9 mouse cellular contexts compared by ENCODE assay signal in the genomic region with DNA sequence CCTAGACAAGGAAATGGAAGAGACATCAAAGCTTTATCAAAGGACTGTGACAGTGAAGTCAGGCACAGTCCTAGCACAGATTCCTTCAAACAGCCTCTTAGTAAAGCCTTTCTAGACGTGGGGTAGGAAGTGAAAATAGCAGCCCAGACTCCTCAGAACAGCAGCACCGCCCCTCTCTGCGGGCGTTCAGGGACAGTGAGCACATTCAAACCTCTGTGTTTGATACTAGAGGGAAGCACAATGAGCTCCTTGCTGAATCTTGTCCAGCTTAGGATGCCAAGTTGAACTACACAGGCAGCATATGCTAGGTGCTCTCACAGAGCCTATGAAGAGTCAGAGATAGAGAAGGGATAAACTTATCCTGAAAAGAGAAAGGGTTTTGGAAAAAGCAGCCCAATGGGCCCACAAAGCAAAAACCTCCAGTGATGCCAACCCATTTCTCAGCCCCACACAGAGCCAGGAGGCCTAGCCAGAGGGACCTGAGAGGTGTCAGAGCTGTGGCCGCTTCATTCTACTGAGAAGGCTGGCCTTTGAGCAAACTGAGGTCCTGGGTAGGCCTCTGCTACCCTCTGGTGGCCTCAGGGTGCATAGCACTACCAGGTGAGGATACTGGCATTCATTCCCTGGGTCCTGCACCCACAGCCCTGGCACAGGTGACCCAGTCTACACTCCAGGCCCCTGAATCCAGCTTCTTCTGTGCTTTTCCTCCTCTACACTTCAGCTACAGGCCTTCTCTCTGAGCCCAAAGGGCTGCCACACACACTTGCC. TPM values are rescaled to one million over a fixed set of nuclear protein-coding genes. Genes with fewer than 3 reads are reported as not detected.
DNase-seq lines count a peak whose midpoint lies in the region; ATAC-seq and TF ChIP-seq lines count a peak whose summit lies in the region.
"Had no signal": no experiment of that assay in that cellular context is flagged by ENCODE, and none has a peak within 500 bp of the region (broad histone marks: within the 10 kb centered on the region; RNA-seq: fewer than 3 reads in every experiment).

No protein-coding gene starts in this region.

- no peak overlapping the region for H3K9ac ChIP-seq in limb, embryonic 11.5 days (ENCODE audit: low read length)
- H3K9ac ChIP-seq in midbrain, embryonic 13.5 days (replicated peaks) = no peak overlapping the region; the same call in 1 of the 2 replicates

- H3K27ac ChIP-seq in cerebellum, adult 2 months (ENCODE audit: insufficient read depth, low read length) = no peak overlapping the region
- H3K27ac ChIP-seq in limb, embryonic 11.5 days (replicated peaks; ENCODE audit: low read depth, low read length) = no peak overlapping the region
- H3K27ac ChIP-seq in midbrain, embryonic 13.5 days = no peak overlapping the region

- TF ChIP-seq CTCF in cerebellum, adult 2 months (IDR thresholded peaks at IDR 0.05; ENCODE audit: borderline replicate concordance, insufficient read depth, low read depth, low read length) = peak; percentile 100

- intact Hi-C loops in heart, postnatal 25 days (cut with DNase I) = loop anchor here (1.0 kb wide), 2 partner anchors 21 to 56 kb away; no protein-coding TSS in a partner anchor

- DNase-seq in heart, adult 18-20 months = peak; percentile 69 to 87
- no peak for DNase-seq in heart, postnatal 25 days (ENCODE audit: low spot score)
- DNase-seq in cerebellum, adult 2 months = peak; percentile 80 to 89
- DNase-seq in frontal cortex, postnatal 25 days (ENCODE audit: low spot score in 2 of 2) = peak; percentile 75 to 76
- DNase-seq in limb, embryonic 11.5 days (ENCODE audit: low spot score) = peak; percentile 80
- DNase-seq in spleen, postnatal 14 days (ENCODE audit: low spot score in 2 of 2) = peak; percentile 76 to 79

- H3K27me3 ChIP-seq in cerebellum, adult 2 months (ENCODE audit: control insufficient read depth, insufficient read depth, low read length) = no peaks in the 10 kb centered on the region
- no peaks in the 10 kb centered on the region for H3K27me3 ChIP-seq in limb, embryonic 11.5 days (ENCODE audit: control insufficient read depth, insufficient read depth, low read length)
- no peaks in the 10 kb centered on the region for H3K27me3 ChIP-seq in midbrain, embryonic 13.5 days

- WGBS in cerebellum, adult 2 months = 62% methylated on average over 5 of the region's 5 CpGs
- WGBS in limb, embryonic 11.5 days = 67% methylated on average over 5 of the region's 5 CpGs
- 73% methylated on average over 5 of the region's 5 CpGs for WGBS in midbrain, embryonic 13.5 days

- no peak overlapping the region for H3K4me2 ChIP-seq in limb, embryonic 11.5 days (ENCODE audit: low read depth, severe bottlenecking)
- H3K4me2 ChIP-seq in midbrain, embryonic 13.5 days (replicated peaks) = no peak overlapping the region

- H3K4me1 ChIP-seq in cerebellum, adult 2 months (ENCODE audit: control insufficient read depth, insufficient read depth, low read length) = peaks cover 41% of the 10 kb centered on the region
- no peaks in the 10 kb centered on the region for H3K4me1 ChIP-seq in limb, embryonic 11.5 days (ENCODE audit: control insufficient read depth, insufficient read depth, low read length)
- peaks cover 23% of the 10 kb centered on the region for H3K4me1 ChIP-seq in midbrain, embryonic 13.5 days (replicated peaks)

- peak; percentile 88 for ATAC-seq in inflammation-experienced regulatory T-cells, adult 6 months
- ATAC-seq in limb, embryonic 11.5 days (ENCODE audit: insufficient number of reproducible peaks, low FRiP score, low TSS enrichment, low read depth) = 0 out of 2 replicates have a peak, but pooled peaks have one; percentile 49
- ATAC-seq in midbrain, embryonic 13.5 days = peak; percentile 72

- peaks cover 5% of the 10 kb centered on the region; the same call in 1 of the 2 replicates for H3K36me3 ChIP-seq in limb, embryonic 11.5 days (ENCODE audit: control insufficient read depth, insufficient read depth, low read length)
- peaks cover 45% of the 10 kb centered on the region for H3K36me3 ChIP-seq in midbrain, embryonic 13.5 days

- H3K4me3 ChIP-seq in cerebellum, adult 2 months (replicated peaks; ENCODE audit: insufficient read depth, low read depth, low read length) = no peak overlapping the region
- H3K4me3 ChIP-seq in limb, embryonic 11.5 days (ENCODE audit: low read depth, low read length) = no peak overlapping the region
- H3K4me3 ChIP-seq in midbrain, embryonic 13.5 days (replicated peaks) = no peak overlapping the region

- H3K9me3 ChIP-seq in limb, embryonic 11.5 days (ENCODE audit: control insufficient read depth, low read length) = no peaks in the 10 kb centered on the region
- no peaks in the 10 kb centered on the region for H3K9me3 ChIP-seq in midbrain, embryonic 13.5 days

- no peak for TF ChIP-seq POLR2A in cerebellum, adult 2 months (IDR thresholded peaks at IDR 0.05; ENCODE audit: borderline replicate concordance, insufficient read depth, low read length)

RNA-seq across cellular contexts. Expression of gene Mpg, which starts 12.0 kb away (rescaled TPM):
- total RNA-seq in heart, adult 18-20 months (2021) = 1 to 10 TPM; 5.6 TPM
- total RNA-seq in heart, postnatal 25 days (2021) = 1 to 10 TPM; 5.1 to 6.0 TPM
- polyA plus RNA-seq in cerebellum, adult 2 months (2012; rRNA removed) = 14.8 and 15.2 TPM in 2 replicates
- 10 to 100 TPM; 26.3 to 35.5 (median 32.8) TPM for polyA plus RNA-seq in inflammation-experienced regulatory T-cells, adult 6 months (2017; shearing (Covaris generic))
- polyA plus RNA-seq in limb, embryonic 11.5 days (2014; fragmentation: Nextera tagmentation; extraction: Ambion mirVana) = 37.8 and 39.9 TPM in 2 replicates
- 34.1 and 35.2 TPM in 2 replicates for polyA plus RNA-seq in midbrain, embryonic 13.5 days (2015; fragmentation: Nextera tagmentation; extraction: Ambion mirVana)

RNA-seq across cellular contexts. Expression of gene Rhbdf1, which starts 16.2 kb away (rescaled TPM):
- total RNA-seq in heart, adult 18-20 months (2021) = 10 to 100 TPM; 19.2 to 19.3 TPM
- 10 to 100 TPM; 21.9 to 25.0 TPM for total RNA-seq in heart, postnatal 25 days (2021)
- polyA plus RNA-seq in cerebellum, adult 2 months (2012; rRNA removed) = 31.3 and 32.1 TPM in 2 replicates
- polyA plus RNA-seq in inflammation-experienced regulatory T-cells, adult 6 months (2017; shearing (Covaris generic)) = under 1 TPM in 1 of 3 experiments, not detected in 2; 0.70 TPM
- 23.0 and 23.1 TPM in 2 replicates for polyA plus RNA-seq in limb, embryonic 11.5 days (2014; fragmentation: Nextera tagmentation; extraction: Ambion mirVana)
- 13.6 and 14.8 TPM in 2 replicates for polyA plus RNA-seq in midbrain, embryonic 13.5 days (2015; fragmentation: Nextera tagmentation; extraction: Ambion mirVana)

RNA-seq across cellular contexts. Expression of gene Nprl3, which starts 29.2 kb away (rescaled TPM):
- 10 to 100 TPM; 22.6 to 28.5 TPM for total RNA-seq in heart, adult 18-20 months (2021)
- 10 to 100 TPM; 26.8 to 29.8 TPM for total RNA-seq in heart, postnatal 25 days (2021)
- 81.0 and 86.9 TPM in 2 replicates for polyA plus RNA-seq in cerebellum, adult 2 months (2012; rRNA removed)
- polyA plus RNA-seq in inflammation-experienced regulatory T-cells, adult 6 months (2017; shearing (Covaris generic)) = 10 to 100 TPM; 27.3 to 55.0 (median 45.7) TPM
- 30.6 and 42.0 TPM in 2 replicates for polyA plus RNA-seq in limb, embryonic 11.5 days (2014; fragmentation: Nextera tagmentation; extraction: Ambion mirVana)
- 46.5 and 47.2 TPM in 2 replicates for polyA plus RNA-seq in midbrain, embryonic 13.5 days (2015; fragmentation: Nextera tagmentation; extraction: Ambion mirVana)

RNA-seq across cellular contexts. Expression of gene Snrnp25, which starts 33.1 kb away (rescaled TPM):
- total RNA-seq in heart, adult 18-20 months (2021) = 10 to 100 TPM; 11.1 to 12.3 TPM
- 10 to 100 TPM; 11.1 to 12.4 TPM for total RNA-seq in heart, postnatal 25 days (2021)
- polyA plus RNA-seq in cerebellum, adult 2 months (2012; rRNA removed) = 48.2 and 51.5 TPM in 2 replicates
- 10 to 100 TPM; 52.9 to 74.7 (median 56.9) TPM for polyA plus RNA-seq in inflammation-experienced regulatory T-cells, adult 6 months (2017; shearing (Covaris generic))
- 106 and 108 TPM in 2 replicates for polyA plus RNA-seq in limb, embryonic 11.5 days (2014; fragmentation: Nextera tagmentation; extraction: Ambion mirVana)
- 46.5 and 46.6 TPM in 2 replicates for polyA plus RNA-seq in midbrain, embryonic 13.5 days (2015; fragmentation: Nextera tagmentation; extraction: Ambion mirVana)

RNA-seq across cellular contexts. Expression of gene Hba-x, which starts 37.9 kb away (rescaled TPM):
- total RNA-seq in heart, adult 18-20 months (2021) = not detected
- not detected for total RNA-seq in heart, postnatal 25 days (2021)
- 0.19 and 0.38 TPM in 2 replicates for polyA plus RNA-seq in cerebellum, adult 2 months (2012; rRNA removed)
- polyA plus RNA-seq in inflammation-experienced regulatory T-cells, adult 6 months (2017; shearing (Covaris generic)) = not detected
- 2,383 and 2,443 TPM in 2 replicates for polyA plus RNA-seq in limb, embryonic 11.5 days (2014; fragmentation: Nextera tagmentation; extraction: Ambion mirVana)
- polyA plus RNA-seq in midbrain, embryonic 13.5 days (2015; fragmentation: Nextera tagmentation; extraction: Ambion mirVana) = 354 and 365 TPM in 2 replicates
- total RNA-seq: layer of hippocampus, postnatal 14 days had no signal
